Mouse (Mus musculus): Measurements from ENCODE around the gene Mccc1. TPM values are rescaled to one million over a fixed set of nuclear protein-coding genes. Genes with fewer than 3 reads are reported as not detected.

The Mccc1 gene
- polyA plus RNA-seq, 1 experiment from 2014 or later = 25.8 TPM

Other genes starting within 250 kb of the Mccc1 start
- gene Atp11b, start 246.6 kb downstream of the Mccc1 start, polyA plus RNA-seq (2014; fragmentation: Nextera tagmentation; extraction: Ambion mirVana) = 48.5 and 53.0 TPM in 2 replicates
- 95.7 and 104 TPM in 2 replicates for gene Dcun1d1, start 63.2 kb downstream of the Mccc1 start, polyA plus RNA-seq (2014; fragmentation: Nextera tagmentation; extraction: Ambion mirVana)
- gene Ccdc144b, start 52.9 kb upstream of the Mccc1 start, polyA plus RNA-seq (2014; fragmentation: Nextera tagmentation; extraction: Ambion mirVana) = not detected in 2 replicates
- gene Acad9, start 65.3 kb upstream of the Mccc1 start, polyA plus RNA-seq (2014; fragmentation: Nextera tagmentation; extraction: Ambion mirVana) = 77.3 and 82.5 TPM in 2 replicates
- gene D3Ertd254e, start 150.3 kb upstream of the Mccc1 start, polyA plus RNA-seq (2014; fragmentation: Nextera tagmentation; extraction: Ambion mirVana) = 17.8 and 19.7 TPM in 2 replicates
- gene Qrfpr, start 221.6 kb upstream of the Mccc1 start, polyA plus RNA-seq (2014; fragmentation: Nextera tagmentation; extraction: Ambion mirVana) = 1.6 and 1.8 TPM in 2 replicates